Mouse (Mus musculus) ES-Bruce4 (cell line): ENCODE results near the gene Wdr91. TPM values are rescaled to one million over a fixed set of nuclear protein-coding genes. Genes with fewer than 3 reads are reported as not detected.

Experiments used
- H3K27ac ChIP-seq: 2 replicates; pipeline ENCODE4 v1.5.1; 2012; ENCODE audit warnings: low read length, inconsistent platforms; ENCODE audit not compliant: insufficient read depth
- H3K27me3 ChIP-seq: 2 replicates; pipeline ENCODE4 v1.6.1; 2012; ENCODE audit warnings: mild to moderate bottlenecking, low read length, inconsistent platforms; ENCODE audit not compliant: control insufficient read depth, poor library complexity, insufficient read depth, severe bottlenecking
- H3K36me3 ChIP-seq: 2 replicates; pipeline ENCODE4 v1.6.1; 2012; ENCODE audit warnings: inconsistent platforms, mild to moderate bottlenecking, low read length, moderate library complexity; ENCODE audit not compliant: control insufficient read depth, poor library complexity, insufficient read depth, severe bottlenecking
- H3K4me1 ChIP-seq: one replicate; pipeline ENCODE4 v1.8.1; 2011; ENCODE audit warnings: low read length; ENCODE audit not compliant: control insufficient read depth, insufficient read depth
- H3K4me3 ChIP-seq: 2 replicates; pipeline ENCODE4 v1.5.1; 2011; ENCODE audit warnings: low read depth, mild to moderate bottlenecking, low read length
- H3K9ac ChIP-seq: 2 replicates; pipeline ENCODE4 v1.6.1; 2012; ENCODE audit warnings: low read depth, mild to moderate bottlenecking, inconsistent platforms; ENCODE audit not compliant: poor library complexity, severe bottlenecking
- H3K9me3 ChIP-seq: replicated peaks from 2 replicates; pipeline ENCODE4 v1.6.1; 2012; ENCODE audit warnings: mild to moderate bottlenecking, low read length, inconsistent platforms; ENCODE audit not compliant: control insufficient read depth, poor library complexity, insufficient read depth, severe bottlenecking
- CTCF ChIP-seq: IDR thresholded peaks from one replicate; pipeline ENCODE4 v1.8.1; 2011; ENCODE audit warnings: low read depth, low read length
- EP300 ChIP-seq: IDR thresholded peaks from 2 replicates; pipeline ENCODE4 v1.6.1; 2011; ENCODE audit warnings: low read depth, low read length; ENCODE audit not compliant: insufficient read depth
- POLR2A ChIP-seq: IDR thresholded peaks from one replicate; pipeline ENCODE4 v1.8.1; 2011; ENCODE audit warnings: low read length; ENCODE audit not compliant: insufficient read depth
- polyA plus RNA-seq: library from polyadenylated mRNA; stranded (reverse); fragments of >200 nt; gene quantifications from 2 replicates; pipeline ENCODE4 v1.2.4, GENCODE M21; 2011; ENCODE audit warnings: low read depth; ENCODE audit not compliant: missing spikeins, insufficient read depth, insufficient read length

The Wdr91 gene
- polyA plus RNA-seq, 1 experiment, result 29.9 TPM

GRCm38 (mm10) chr6:34861546-34862053, 49.1 kb downstream of the Wdr91 start:
- Histone ChIP-seq H3K27ac (no peak overlapping the region), H3K36me3 (no peaks in the 10 kb centered on the region), H3K9ac (no peak overlapping the region), H3K9me3 (no peaks in the 10 kb centered on the region), H3K4me3 (no peak overlapping the region), H3K27me3 (no peaks in the 10 kb centered on the region; the same call in 1 of the 2 replicates), H3K4me1 (peaks cover 5% of the 10 kb centered on the region)
- TF ChIP-seq EP300 (no peak), CTCF (no peak)

- Histone ChIP-seq H3K27me3 (no peaks in the 10 kb centered on the region), H3K27ac (no peak overlapping the region), H3K4me3 (no peak overlapping the region), H3K4me1 (no peaks in the 10 kb centered on the region), H3K36me3 (no peaks in the 10 kb centered on the region), H3K9me3 (no peaks in the 10 kb centered on the region), H3K9ac (no peak overlapping the region)
- TF ChIP-seq POLR2A, result no peak
- no peak for TF ChIP-seq CTCF
- TF ChIP-seq EP300, result no peak
These were observed 78.3 kb downstream of the Wdr91 start for GRCm38 (mm10) chr6:34832352-34832751.

Other genes starting within 250 kb of the Wdr91 start
- 2.9 and 3.3 TPM in 2 replicates for gene Agbl3, start 130.4 kb downstream of the Wdr91 start, polyA plus RNA-seq
- gene Tmem140, start 47.7 kb downstream of the Wdr91 start, polyA plus RNA-seq, result 3.0 and 5.4 TPM in 2 replicates
- 9.7 and 10.2 TPM in 2 replicates for gene Cyren, start 32.8 kb downstream of the Wdr91 start, polyA plus RNA-seq
- gene Stra8, start 9.3 kb upstream of the Wdr91 start, polyA plus RNA-seq, result 0.69 and 0.94 TPM in 2 replicates
- gene Slc23a4, start 77.5 kb upstream of the Wdr91 start, polyA plus RNA-seq, result 1.3 and 2.4 TPM in 2 replicates
- 45.7 and 49.2 TPM in 2 replicates for gene Cnot4, start 222.8 kb upstream of the Wdr91 start, polyA plus RNA-seq